Mouse (Mus musculus) heart, adult 2 months (tissue): Measurements from ENCODE around the gene Nfkbiz.

Source experiments
- CTCF ChIP-seq: fragments of 200-600 bp; IDR thresholded peaks from 2 replicates; pipeline ENCODE4 v1.8.1; 2022; ENCODE audit warnings: antibody characterized with exemption, mild to moderate bottlenecking, moderate library complexity
- POLR2A ChIP-seq: fragments of 200-500 bp; IDR thresholded peaks from 2 replicates; pipeline ENCODE4 v1.6.1; 2011; ENCODE audit warnings: mild to moderate bottlenecking, low read depth, low read length, control low read depth; ENCODE audit not compliant: insufficient read depth

GRCm38 (mm10) chr16:55843134-55843533, 4.4 kb upstream of the Nfkbiz start:
- TF ChIP-seq POLR2A: no peak
- no peak for TF ChIP-seq CTCF
